In the genomic region with DNA sequence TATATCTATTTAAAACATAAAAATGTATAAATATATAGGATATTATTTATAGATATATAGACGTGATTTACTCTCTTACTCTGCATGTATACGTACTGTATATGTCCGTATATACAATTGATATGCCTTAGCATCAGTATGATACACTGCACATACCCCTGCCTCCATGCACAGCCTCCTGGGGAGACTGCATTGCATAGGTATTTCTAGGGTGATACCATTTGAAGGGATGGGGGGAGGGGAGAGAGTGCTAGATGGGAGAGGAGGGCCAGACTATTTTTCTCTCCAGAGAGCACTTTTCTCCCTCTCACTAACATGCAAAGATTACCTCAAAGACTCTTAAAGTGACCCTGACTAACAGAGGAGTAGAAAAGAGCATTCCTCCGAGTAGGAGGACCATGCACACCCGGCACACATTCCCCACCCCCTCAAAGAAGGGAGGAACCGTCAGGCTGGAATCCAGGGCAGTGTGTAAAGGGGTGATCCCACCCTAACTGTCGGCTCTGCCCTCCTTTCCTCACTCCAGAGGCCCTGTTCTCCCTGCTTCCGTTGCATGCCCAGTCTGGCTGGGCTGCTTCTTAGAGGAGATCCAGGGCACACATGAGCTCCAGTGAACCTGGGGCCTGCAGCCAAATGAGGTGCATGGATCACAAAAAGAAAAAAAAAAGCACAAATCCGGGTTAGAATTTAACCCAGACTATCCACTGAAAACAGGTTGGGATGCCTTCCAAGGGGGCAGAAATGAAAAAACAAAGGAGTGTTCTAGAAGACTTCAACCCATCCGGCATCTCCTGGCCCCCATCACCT, we compare ENCODE assay signal across 9 mouse cellular contexts. TPM values are rescaled to one million over a fixed set of nuclear protein-coding genes. Genes with fewer than 3 reads are reported as not detected.
DNase-seq lines count a peak whose midpoint lies in the region; ATAC-seq lines count a peak whose summit lies in the region.
"Had no signal": no experiment of that assay in that cellular context is flagged by ENCODE, and none has a peak within 500 bp of the region (broad histone marks: within the 10 kb centered on the region; RNA-seq: fewer than 3 reads in every experiment).

No protein-coding gene starts in this region.

- 26% methylated on average over 10 of the region's 10 CpGs for WGBS in neural tube, embryonic 12.5 days
- 22% methylated on average over 10 of the region's 10 CpGs for WGBS in intestine, embryonic 16.5 days
- WGBS in lung, embryonic 15.5 days, result 19% methylated on average over 10 of the region's 10 CpGs

- H3K4me1 ChIP-seq in neural tube, embryonic 12.5 days, result peaks cover 5% of the 10 kb centered on the region; the same call in 1 of the 2 replicates
- peaks cover 10% of the 10 kb centered on the region; the same call in 1 of the 2 replicates for H3K4me1 ChIP-seq in intestine, embryonic 16.5 days (ENCODE audit: control insufficient read depth, insufficient read depth, low read length)
- peaks cover 23% of the 10 kb centered on the region for H3K4me1 ChIP-seq in lung, embryonic 15.5 days

- H3K4me3 ChIP-seq in neural tube, embryonic 12.5 days, result no peak overlapping the region
- H3K4me3 ChIP-seq in intestine, embryonic 16.5 days (ENCODE audit: low read length), result no peak overlapping the region
- H3K4me3 ChIP-seq in lung, embryonic 15.5 days, result no peak overlapping the region

- DNase-seq in neural tube, embryonic 10.5 days (ENCODE audit: extremely low spot score, low spot score), result no peak
- no peak for DNase-seq in cerebellum, adult 11-12 months
- DNase-seq in urinary bladder, postnatal 36 days (ENCODE audit: low spot score in 2 of 2), result no peak
- DNase-seq in layer of hippocampus, postnatal 25 days (ENCODE audit: extremely low spot score in 1 of 2, low spot score in 1 of 2), result no peak
- DNase-seq in left cerebral cortex, adult 18-20 months (ENCODE audit: low spot score in 2 of 2), result no peak

- H3K9me3 ChIP-seq in neural tube, embryonic 12.5 days, result no peaks in the 10 kb centered on the region
- no peaks in the 10 kb centered on the region for H3K9me3 ChIP-seq in intestine, embryonic 16.5 days (ENCODE audit: control insufficient read depth, low read length)
- no peaks in the 10 kb centered on the region for H3K9me3 ChIP-seq in lung, embryonic 15.5 days

- no peak overlapping the region for H3K4me2 ChIP-seq in neural tube, embryonic 12.5 days (replicated peaks)
- H3K4me2 ChIP-seq in intestine, embryonic 16.5 days (ENCODE audit: low read depth, low read length), result no peak overlapping the region
- H3K4me2 ChIP-seq in lung, embryonic 15.5 days, result peak overlapping the region; percentile 24

- no peak for ATAC-seq in neural tube, embryonic 12.5 days (ENCODE audit: low FRiP score, low read depth)
- ATAC-seq in intestine, embryonic 16.5 days, result peak; percentile 72
- ATAC-seq in lung, embryonic 15.5 days (ENCODE audit: borderline replicate concordance, extremely low read depth, low FRiP score, low TSS enrichment), result peak; percentile 73

- no peak overlapping the region for H3K27ac ChIP-seq in neural tube, embryonic 12.5 days
- H3K27ac ChIP-seq in intestine, embryonic 16.5 days (ENCODE audit: low read length), result no peak overlapping the region
- H3K27ac ChIP-seq in lung, embryonic 15.5 days, result peak overlapping the region; percentile 79

- peaks cover 4% of the 10 kb centered on the region for H3K36me3 ChIP-seq in neural tube, embryonic 12.5 days
- no peaks in the 10 kb centered on the region; the same call in 1 of the 2 replicates for H3K36me3 ChIP-seq in intestine, embryonic 16.5 days (ENCODE audit: control insufficient read depth, insufficient read depth, low read length)
- H3K36me3 ChIP-seq in lung, embryonic 15.5 days, result peaks cover 5% of the 10 kb centered on the region

- H3K9ac ChIP-seq in neural tube, embryonic 12.5 days, result peak overlapping the region; percentile 14; the same call in 1 of the 2 replicates
- no peak overlapping the region for H3K9ac ChIP-seq in intestine, embryonic 16.5 days (ENCODE audit: low read depth, low read length)
- no peak overlapping the region for H3K9ac ChIP-seq in lung, embryonic 15.5 days

- no peaks in the 10 kb centered on the region for H3K27me3 ChIP-seq in neural tube, embryonic 12.5 days (replicated peaks)
- H3K27me3 ChIP-seq in intestine, embryonic 16.5 days (replicated peaks; ENCODE audit: control insufficient read depth, insufficient read depth, low read length), result no peaks in the 10 kb centered on the region
- no peaks in the 10 kb centered on the region for H3K27me3 ChIP-seq in lung, embryonic 15.5 days

RNA-seq across cellular contexts. Expression of a gene that starts 52.3 kb away (rescaled TPM):
- polyA plus RNA-seq in neural tube, embryonic 12.5 days (2016; fragmentation: Nextera tagmentation; extraction: Ambion mirVana), result 33.9 and 46.6 TPM in 2 replicates
- 5.4 and 6.9 TPM in 2 replicates for polyA plus RNA-seq in intestine, embryonic 16.5 days (2015; fragmentation: Nextera tagmentation; extraction: Ambion mirVana)
- polyA plus RNA-seq in lung, embryonic 15.5 days (2015; fragmentation: Nextera tagmentation; extraction: Ambion mirVana), result 3.3 and 3.8 TPM in 2 replicates
- 100 to 1,000 TPM; 141 to 161 TPM for total RNA-seq in layer of hippocampus, postnatal 25 days (2021)
- 100 to 1,000 TPM; 191 to 202 TPM for total RNA-seq in left cerebral cortex, adult 18-20 months (2021)
- total RNA-seq: neutrophil, adult 5-6 weeks had no signal
